Mouse (Mus musculus): Measurements from ENCODE around the gene Hist1h2bc. TPM values are rescaled to one million over a fixed set of nuclear protein-coding genes. Genes with fewer than 3 reads are reported as not detected.
A peak's percentile ranks its signal among the peaks of the same experiment; 100 is the strongest.
"Not testable (repeated sequence)": the region's sequence is repeated elsewhere in the genome, so short reads cannot be mapped to it uniquely, and the experiment has no call there.

The Hist1h2bc gene
- polyA plus RNA-seq, 1 experiment from 2014 or later: 22.1 TPM

- peaks cover 22% of the 10 kb centered on the region for H3K4me1 ChIP-seq
- H3K27me3 ChIP-seq (ENCODE audit: low read depth, poor library complexity, severe bottlenecking): peaks cover 15% of the 10 kb centered on the region
- peak; percentile 8 for DNase-seq (ENCODE audit: low spot score)
- H3K4me3 ChIP-seq: no peak overlapping the region
- H3K9me3 ChIP-seq (replicated peaks): no peaks in the 10 kb centered on the region
- no peaks in the 10 kb centered on the region for H3K36me3 ChIP-seq
- WGBS: 95% methylated on average over 7 of the region's 7 CpGs
- no peak overlapping the region for H3K27ac ChIP-seq (replicated peaks)
Observed at GRCm38 (mm10) chr13:23705751-23706356, 21.9 kb downstream of the Hist1h2bc start.

GRCm38 (mm10) chr13:23706771-23707170, 22.8 kb downstream of the Hist1h2bc start:
- Histone ChIP-seq H3K4me1 (peaks cover 18% of the 10 kb centered on the region), H3K4me3 (no peak overlapping the region), H3K27me3 (ENCODE audit: low read depth, poor library complexity, severe bottlenecking) (peaks cover 23% of the 10 kb centered on the region), H3K36me3 (no peaks in the 10 kb centered on the region), H3K27ac (replicated peaks) (no peak overlapping the region), H3K9me3 (replicated peaks) (no peaks in the 10 kb centered on the region)
- peak; percentile 4 for DNase-seq (ENCODE audit: low spot score)
- 92% methylated on average over 12 of the region's 12 CpGs for WGBS

GRCm38 (mm10) chr13:23708041-23708440, 24.0 kb downstream of the Hist1h2bc start:
- Histone ChIP-seq H3K27me3 (ENCODE audit: low read depth, poor library complexity, severe bottlenecking) (peaks cover 23% of the 10 kb centered on the region), H3K36me3 (no peaks in the 10 kb centered on the region), H3K9me3 (replicated peaks) (no peaks in the 10 kb centered on the region), H3K4me1 (peaks cover 18% of the 10 kb centered on the region), H3K4me3 (no peak overlapping the region), H3K27ac (replicated peaks) (no peak overlapping the region)
- WGBS: 85% methylated on average over 4 of the region's 4 CpGs
- DNase-seq (ENCODE audit: low spot score): peak; percentile 8

- H3K4me3 ChIP-seq: no peak overlapping the region
- no peaks in the 10 kb centered on the region for H3K36me3 ChIP-seq
- no peak for DNase-seq (ENCODE audit: low spot score)
- H3K9me3 ChIP-seq (replicated peaks): no peaks in the 10 kb centered on the region
- H3K27me3 ChIP-seq (ENCODE audit: low read depth, poor library complexity, severe bottlenecking): peaks cover 23% of the 10 kb centered on the region
- H3K4me1 ChIP-seq: peaks cover 18% of the 10 kb centered on the region
- 84% methylated on average over 4 of the region's 4 CpGs for WGBS
- H3K27ac ChIP-seq (replicated peaks): no peak overlapping the region
Observed at GRCm38 (mm10) chr13:23708654-23709053, 24.7 kb downstream of the Hist1h2bc start.

- Histone ChIP-seq H3K27ac (replicated peaks) (peak overlapping the region; percentile 43), H3K36me3 (no peaks in the 10 kb centered on the region), H3K4me3 (peak overlapping the region; percentile 44), H3K4me1 (peaks cover 18% of the 10 kb centered on the region), H3K27me3 (ENCODE audit: low read depth, poor library complexity, severe bottlenecking) (peaks cover 23% of the 10 kb centered on the region), H3K9me3 (replicated peaks) (no peaks in the 10 kb centered on the region)
- 23% methylated on average over 15 of the region's 15 CpGs for WGBS
- DNase-seq (ENCODE audit: low spot score): peak; percentile 26
Observed at GRCm38 (mm10) chr13:23709714-23710373, 25.8 kb downstream of the Hist1h2bc start.

- H3K4me3 ChIP-seq: peak within 1 kb of the TSS; percentile 44
- H3K4me1 ChIP-seq: peaks cover 23% of the 10 kb centered on the region
- H3K27ac ChIP-seq (replicated peaks): peak within 1 kb of the TSS; percentile 43
- H3K36me3 ChIP-seq: no peaks in the 10 kb centered on the region
- no peaks in the 10 kb centered on the region for H3K9me3 ChIP-seq (replicated peaks)
- 5% methylated on average over 17 of the region's 17 CpGs for WGBS
- peaks cover 23% of the 10 kb centered on the region for H3K27me3 ChIP-seq (ENCODE audit: low read depth, poor library complexity, severe bottlenecking)
- peak; percentile 52 for DNase-seq (ENCODE audit: low spot score)
Observed at GRCm38 (mm10) chr13:23710374-23711089, 26.5 kb downstream of the Hist1h2bc start, which contains the start of gene Hfe. Hfe (minus strand) TSS chr13:23710854.

- WGBS: 88% methylated on average over 5 of the region's 5 CpGs
- H3K4me3 ChIP-seq: no peak overlapping the region
- peaks cover 9% of the 10 kb centered on the region; the same call in 1 of the 2 replicates for H3K9me3 ChIP-seq (replicated peaks)
- no peak overlapping the region for H3K27ac ChIP-seq (replicated peaks)
- H3K4me1 ChIP-seq: peaks cover 4% of the 10 kb centered on the region; the same call in 1 of the 2 replicates
- no peaks in the 10 kb centered on the region for H3K36me3 ChIP-seq
- H3K27me3 ChIP-seq (ENCODE audit: low read depth, poor library complexity, severe bottlenecking): peaks cover 4% of the 10 kb centered on the region; the same call in 1 of the 2 replicates
- no peak for DNase-seq (ENCODE audit: low spot score)
Observed at GRCm38 (mm10) chr13:23716261-23717042, 32.5 kb downstream of the Hist1h2bc start.

- no peak overlapping the region for H3K4me3 ChIP-seq
- H3K27me3 ChIP-seq (ENCODE audit: low read depth, poor library complexity, severe bottlenecking): no peaks in the 10 kb centered on the region
- peaks cover 9% of the 10 kb centered on the region; the same call in 1 of the 2 replicates for H3K9me3 ChIP-seq (replicated peaks)
- no peaks in the 10 kb centered on the region for H3K36me3 ChIP-seq
- peak; percentile 8 for DNase-seq (ENCODE audit: low spot score)
- 0 out of 2 replicates have a peak overlapping the region, but pooled peaks have one; percentile 17 for H3K27ac ChIP-seq (replicated peaks)
- H3K4me1 ChIP-seq: peaks cover 4% of the 10 kb centered on the region; the same call in 1 of the 2 replicates
- 58% methylated on average over 11 of the region's 11 CpGs for WGBS
Observed at GRCm38 (mm10) chr13:23717176-23717575, 33.2 kb downstream of the Hist1h2bc start.

- 8% methylated on average over 2 of the region's 2 CpGs for WGBS
- H3K4me1 ChIP-seq; H3K36me3 ChIP-seq; H3K27me3 ChIP-seq (ENCODE audit: low read depth, poor library complexity, severe bottlenecking); H3K9me3 ChIP-seq (replicated peaks); H3K4me3 ChIP-seq: not testable (repeated sequence)
- peak; percentile 10 for DNase-seq (ENCODE audit: low spot score)
- H3K27ac ChIP-seq (replicated peaks): 0 out of 2 replicates have a peak overlapping the region, but pooled peaks have one; percentile 17
Observed at GRCm38 (mm10) chr13:23717593-23718245, 33.7 kb downstream of the Hist1h2bc start.

GRCm38 (mm10) chr13:23724239-23724638, 40.2 kb downstream of the Hist1h2bc start:
- no peaks in the 10 kb centered on the region for H3K27me3 ChIP-seq (ENCODE audit: low read depth, poor library complexity, severe bottlenecking)
- H3K9me3 ChIP-seq (replicated peaks): peaks cover 7% of the 10 kb centered on the region; the same call in 1 of the 2 replicates
- 83% methylated on average over 4 of the region's 4 CpGs for WGBS
- H3K36me3 ChIP-seq: no peaks in the 10 kb centered on the region
- no peak overlapping the region for H3K4me3 ChIP-seq
- peak; percentile 3 for DNase-seq (ENCODE audit: low spot score)
- no peak overlapping the region for H3K27ac ChIP-seq (replicated peaks)
- peaks cover 7% of the 10 kb centered on the region for H3K4me1 ChIP-seq

- no CpG with 5 or more reads among the region's 1 CpGs for WGBS
- Histone ChIP-seq H3K9me3 (replicated peaks) (no peaks in the 10 kb centered on the region), H3K36me3 (no peaks in the 10 kb centered on the region), H3K27ac (replicated peaks) (no peak overlapping the region), H3K4me3 (no peak overlapping the region), H3K4me1 (peaks cover 7% of the 10 kb centered on the region), H3K27me3 (ENCODE audit: low read depth, poor library complexity, severe bottlenecking) (no peaks in the 10 kb centered on the region)
- peak; percentile 7 for DNase-seq (ENCODE audit: low spot score)
Observed at GRCm38 (mm10) chr13:23725213-23725612, 41.2 kb downstream of the Hist1h2bc start.

Data from midbrain, embryonic 10.5 days (tissue).